Mouse (Mus musculus) retina, adult 2 months (tissue): ENCODE measurements around the gene Fbxl15.

Experiments
- DNase-seq: peaks from one replicate; pipeline ENCODE4 v3.0.0-alpha.2; 2012; ENCODE audit warnings: low read depth, low spot score

Fbxl15 gene

GRCm38 (mm10) chr19:46347936-46348668 is 20.1 kb downstream of the Fbxl15 start:
- no peak for DNase-seq

- DNase-seq: no peak
These were observed 20.9 kb downstream of the Fbxl15 start for GRCm38 (mm10) chr19:46348761-46349458.

GRCm38 (mm10) chr19:46349550-46349949 is 21.6 kb downstream of the Fbxl15 start:
- no peak for DNase-seq

GRCm38 (mm10) chr19:46350168-46350932 is 22.4 kb downstream of the Fbxl15 start, which contains the start of gene 2310034G01Rik:
Gene 2310034G01Rik, minus strand, starts transcription at chr19:46350302.
- DNase-seq: no peak

GRCm38 (mm10) chr19:46356701-46357138 is 28.7 kb downstream of the Fbxl15 start:
- DNase-seq: peak; percentile 89

GRCm38 (mm10) chr19:46357344-46358280 is 29.6 kb downstream of the Fbxl15 start:
- DNase-seq: no peak

- DNase-seq: no peak
These were observed 30.4 kb downstream of the Fbxl15 start for GRCm38 (mm10) chr19:46358381-46358780.

- no peak for DNase-seq
These were observed 34.1 kb downstream of the Fbxl15 start for GRCm38 (mm10) chr19:46362104-46362503.

- no peak for DNase-seq
These were observed 35.5 kb downstream of the Fbxl15 start for GRCm38 (mm10) chr19:46363294-46364009.

GRCm38 (mm10) chr19:46367798-46368590 is 40.0 kb downstream of the Fbxl15 start:
- DNase-seq: no peak

- no peak for DNase-seq
These were observed 41.2 kb downstream of the Fbxl15 start for GRCm38 (mm10) chr19:46369204-46369603.

- DNase-seq: no peak
These were observed 46.6 kb downstream of the Fbxl15 start for GRCm38 (mm10) chr19:46374477-46375088.

- DNase-seq: no peak
These were observed 47.5 kb downstream of the Fbxl15 start for GRCm38 (mm10) chr19:46375489-46375888.

- no peak for DNase-seq
These were observed 47.9 kb downstream of the Fbxl15 start for GRCm38 (mm10) chr19:46375891-46376290.
